Mouse (Mus musculus) myocyte (in vitro differentiated cells): ENCODE measurements around the gene Gimap9.

ENCODE experiments used
- CEBPB ChIP-seq: IDR thresholded peaks from 2 replicates; pipeline ENCODE4 v1.6.1; 2011; ENCODE audit warnings: mild to moderate bottlenecking, moderate library complexity; ENCODE audit not compliant: poor library complexity, insufficient read depth, severe bottlenecking
- MAX ChIP-seq: IDR thresholded peaks from one replicate; pipeline ENCODE4 v1.6.1; 2011; ENCODE audit warnings: low read depth, mild to moderate bottlenecking, control low read depth
- MYOG ChIP-seq, 3 experiments: IDR thresholded peaks; one replicate each; pipeline ENCODE4 v1.6.1; 2011; ENCODE audit warnings: control low read depth in 2 of 3, low read depth in 2 of 3, mild to moderate bottlenecking in 2 of 3; ENCODE audit not compliant: insufficient read length in 2 of 3, control insufficient read depth in 1 of 3, insufficient read depth in 1 of 3
- POLR2A ChIP-seq: IDR thresholded peaks from one replicate; pipeline ENCODE4 v1.6.1; 2011; ENCODE audit warnings: low read depth, mild to moderate bottlenecking, control low read depth, moderate library complexity; ENCODE audit not compliant: insufficient read length
- TCF12 ChIP-seq: IDR thresholded peaks from one replicate; pipeline ENCODE4 v1.6.1; 2011; ENCODE audit warnings: mild to moderate bottlenecking, control low read depth; ENCODE audit not compliant: poor library complexity, insufficient read depth, severe bottlenecking

GRCm38 (mm10) chr6:48723468-48723867, 47.5 kb downstream of the Gimap9 start:
- TF ChIP-seq POLR2A = no peak
- TF ChIP-seq TCF12 = no peak
- TF ChIP-seq MAX = no peak
- TF ChIP-seq CEBPB = no peak
- TF ChIP-seq MYOG (IDR thresholded peaks at IDR 0.05; ENCODE audit: control insufficient read depth in 1 of 3, insufficient read depth in 1 of 3, insufficient read length in 2 of 3, low read depth in 2 of 3) = no peak
